Comparison of ENCODE assay signal across 21 mouse cellular contexts in genomic region chr12:25516738-25517137, GRCm38 (mm10).
DNase-seq lines count a peak whose midpoint lies in the region; TF ChIP-seq lines count a peak whose summit lies in the region.
"Had no signal": no experiment of that assay in that cellular context is flagged by ENCODE, and none has a peak within 500 bp of the region (broad histone marks: within the 10 kb centered on the region; RNA-seq: fewer than 3 reads in every experiment).

No protein-coding gene starts in this region.

- no peaks in the 10 kb centered on the region for H3K79me2 ChIP-seq in heart, adult 2 months (replicated peaks; ENCODE audit: control insufficient read depth, insufficient read depth, low read length)

- H3K36me3 ChIP-seq in heart, adult 2 months (ENCODE audit: control insufficient read depth, insufficient read depth, low read length) = no peaks in the 10 kb centered on the region
- H3K36me3 ChIP-seq: embryonic facial prominence, embryonic 10.5 days; G1E; heart, embryonic 10.5 days; hindbrain, embryonic 12.5 days had no signal

- no peak for TF ChIP-seq POLR2A in heart, adult 2 months (IDR thresholded peaks at IDR 0.05; ENCODE audit: insufficient read depth, low read depth, low read length)

- no peak for TF ChIP-seq CTCF in heart, adult 2 months (IDR thresholded peaks at IDR 0.05)

- H3K4me1 ChIP-seq in heart, adult 2 months (ENCODE audit: control insufficient read depth, insufficient read depth, low read length) = no peaks in the 10 kb centered on the region
- H3K4me1 ChIP-seq: embryonic facial prominence, embryonic 10.5 days; forebrain, embryonic 13.5 days; heart, embryonic 10.5 days; hindbrain, embryonic 12.5 days had no signal

- H3K27ac ChIP-seq in heart, adult 2 months = no peak overlapping the region
- H3K27ac ChIP-seq: embryonic facial prominence, embryonic 10.5 days; forebrain, embryonic 13.5 days; heart, embryonic 10.5 days; hindbrain, embryonic 12.5 days had no signal

- H3K4me3 ChIP-seq in heart, adult 2 months = no peak overlapping the region
- H3K4me3 ChIP-seq: embryonic facial prominence, embryonic 10.5 days; forebrain, embryonic 13.5 days; heart, embryonic 10.5 days; hindbrain, embryonic 12.5 days had no signal

- 68% methylated on average over 2 of the region's 2 CpGs for WGBS in heart, adult 2 months

- H3K9ac ChIP-seq in heart, adult 2 months (ENCODE audit: low read depth, low read length) = no peak overlapping the region
- H3K9ac ChIP-seq: forebrain, embryonic 13.5 days; forebrain, postnatal 0 days; hindbrain, embryonic 12.5 days had no signal

- no peak for TF ChIP-seq EP300 in heart, adult 2 months (IDR thresholded peaks at IDR 0.05; ENCODE audit: insufficient read depth, low read depth, low read length)

- no peaks in the 10 kb centered on the region for H3K27me3 ChIP-seq in heart, adult 2 months (ENCODE audit: control insufficient read depth, insufficient read depth, low read length)
- H3K27me3 ChIP-seq: forebrain, embryonic 13.5 days; hindbrain, embryonic 12.5 days had no signal

- intact Hi-C loops in heart, adult 2 months (cut with DNase I) = no loop called here

- peak; percentile 88 for DNase-seq in heart, adult 11 months
- no peak for DNase-seq in heart, adult 2 months
- peak; percentile 15 for DNase-seq in lung, postnatal 25 days (ENCODE audit: low spot score)
- no peak for DNase-seq in lung, postnatal 4 days
- DNase-seq in monocyte, adult 2 months (ENCODE audit: low read depth in 1 of 2, low spot score in 2 of 2) = peak; percentile 10 to 34
- no peak for DNase-seq in right cerebral cortex, adult 2 months (ENCODE audit: low spot score in 2 of 2)
- DNase-seq in adrenal gland, postnatal 36 days = no peak
- DNase-seq: adrenal gland, adult 8-10 months; B cell, adult 2 months; cerebellum, adult 11-12 months; cerebellum, adult 9-11 months; cerebellum, postnatal 36 days; forebrain, postnatal 0 days; gastrocnemius, postnatal 14 days; heart, postnatal 10 days; heart, postnatal 4 days had no signal

Comparison
In these comparisons a context has a peak if more than half of its experiments do, and no peak if none do; other contexts are left out.
1. DNase-seq: peak in heart, adult 11 months (single experiment), lung, postnatal 25 days (single experiment) and monocyte, adult 2 months (2 of 2); none in heart, adult 2 months (0 of 2), lung, postnatal 4 days (0 of 2), right cerebral cortex, adult 2 months (0 of 2) and adrenal gland, postnatal 36 days (0 of 2).